Mouse (Mus musculus) telencephalon, adult 2 months (tissue): Measurements from ENCODE around the gene 3110040M04Rik.
"Not testable (repeated sequence)": the region's sequence is repeated elsewhere in the genome, so short reads cannot be mapped to it uniquely, and the experiment has no call there.

ENCODE experiments used
- DNase-seq: peaks from one replicate; pipeline ENCODE4 v3.0.0-alpha.2; 2011; ENCODE audit warnings: low read depth, low spot score

The 3110040M04Rik gene

GRCm38 (mm10) chr1:151203818-151204217 is at the start of gene 3110040M04Rik:
Gene 3110040M04Rik (plus strand): TSS chr1:151204121.
- not testable (repeated sequence) for DNase-seq

DNA sequence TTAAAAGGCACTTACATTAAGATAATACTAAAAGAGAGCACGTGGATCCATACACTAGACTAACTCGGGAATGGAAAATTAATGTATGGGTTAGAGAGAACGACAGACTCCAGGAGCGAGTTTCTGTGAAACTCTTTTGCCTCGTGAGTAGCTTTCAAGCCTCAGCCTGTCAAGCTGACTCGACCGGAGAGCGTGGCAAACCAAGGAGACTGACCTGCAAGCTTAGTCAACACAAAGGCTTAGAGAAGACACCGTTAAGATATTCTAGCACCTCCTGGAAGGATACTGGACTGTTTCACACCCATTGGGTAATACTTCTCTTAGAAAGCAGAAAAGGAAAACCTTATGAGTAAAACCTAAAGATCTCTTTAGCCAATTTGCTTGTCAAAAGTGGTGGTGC is 49.8 kb upstream of the 3110040M04Rik start:
- not testable (repeated sequence) for DNase-seq

DNA sequence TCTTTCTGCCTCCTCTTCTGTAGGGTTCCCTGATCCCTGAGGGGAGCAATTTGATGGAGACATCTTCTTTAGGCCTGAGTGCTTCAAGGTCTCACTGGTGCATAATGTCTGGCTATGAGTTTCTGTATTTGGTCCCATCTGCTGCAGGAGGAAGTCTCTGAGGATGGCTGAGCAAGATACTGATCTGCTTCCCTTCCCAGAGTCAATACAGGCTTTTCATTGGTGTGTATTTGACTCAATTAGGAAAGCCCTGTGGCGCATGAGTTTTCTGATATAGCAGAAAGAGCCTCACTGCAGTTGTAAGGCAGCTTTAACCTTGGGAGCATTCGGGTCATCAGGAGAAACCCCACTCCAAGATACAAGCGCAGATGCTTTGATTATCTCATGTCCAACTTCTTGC is 47.8 kb upstream of the 3110040M04Rik start:
- DNase-seq, result no peak

- DNase-seq, result no peak
These were observed 46.9 kb upstream of the 3110040M04Rik start for GRCm38 (mm10) chr1:151156777-151157632.

GRCm38 (mm10) chr1:151157963-151158856 is 45.7 kb upstream of the 3110040M04Rik start:
- no peak for DNase-seq

DNA sequence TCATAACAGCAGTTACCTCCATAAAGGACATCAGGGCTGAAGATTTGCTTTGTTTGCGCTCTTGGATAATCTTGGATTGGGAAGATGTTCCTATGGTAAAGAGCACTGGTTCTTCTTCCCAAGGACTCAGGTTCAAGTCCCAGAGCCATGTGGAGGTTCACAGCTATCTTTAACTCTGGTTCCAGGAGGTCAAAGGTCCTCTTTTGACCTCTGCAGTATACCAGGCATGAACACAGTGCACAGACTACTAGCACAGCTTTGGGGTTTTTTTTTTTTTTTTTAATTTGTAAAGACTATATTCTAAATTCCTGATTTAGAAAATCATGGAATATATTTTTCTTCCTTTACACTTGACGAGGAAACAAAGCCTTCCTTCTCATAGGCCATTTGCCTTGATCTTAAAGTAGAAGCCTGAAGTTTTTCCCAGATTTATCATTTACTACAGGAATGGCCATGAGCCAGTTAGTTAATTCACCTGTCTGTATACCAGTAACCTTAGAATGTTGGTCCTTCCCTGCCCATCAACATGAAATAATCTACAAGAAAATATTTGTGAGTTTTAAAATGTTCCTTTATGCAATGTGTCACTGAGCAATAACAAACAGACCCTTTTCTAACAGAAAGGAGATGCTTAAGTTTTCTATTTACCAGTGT is 44.9 kb upstream of the 3110040M04Rik start:
- DNase-seq, result no peak

GRCm38 (mm10) chr1:151166031-151166430 is 37.9 kb upstream of the 3110040M04Rik start:
- DNase-seq, result no peak

GRCm38 (mm10) chr1:151167297-151168047 is 36.4 kb upstream of the 3110040M04Rik start:
- no peak for DNase-seq

- no peak for DNase-seq
These were observed 35.3 kb upstream of the 3110040M04Rik start for GRCm38 (mm10) chr1:151168637-151169036.

- DNase-seq, result peak; percentile 62
These were observed 32.1 kb upstream of the 3110040M04Rik start for GRCm38 (mm10) chr1:151171572-151172461.

DNA sequence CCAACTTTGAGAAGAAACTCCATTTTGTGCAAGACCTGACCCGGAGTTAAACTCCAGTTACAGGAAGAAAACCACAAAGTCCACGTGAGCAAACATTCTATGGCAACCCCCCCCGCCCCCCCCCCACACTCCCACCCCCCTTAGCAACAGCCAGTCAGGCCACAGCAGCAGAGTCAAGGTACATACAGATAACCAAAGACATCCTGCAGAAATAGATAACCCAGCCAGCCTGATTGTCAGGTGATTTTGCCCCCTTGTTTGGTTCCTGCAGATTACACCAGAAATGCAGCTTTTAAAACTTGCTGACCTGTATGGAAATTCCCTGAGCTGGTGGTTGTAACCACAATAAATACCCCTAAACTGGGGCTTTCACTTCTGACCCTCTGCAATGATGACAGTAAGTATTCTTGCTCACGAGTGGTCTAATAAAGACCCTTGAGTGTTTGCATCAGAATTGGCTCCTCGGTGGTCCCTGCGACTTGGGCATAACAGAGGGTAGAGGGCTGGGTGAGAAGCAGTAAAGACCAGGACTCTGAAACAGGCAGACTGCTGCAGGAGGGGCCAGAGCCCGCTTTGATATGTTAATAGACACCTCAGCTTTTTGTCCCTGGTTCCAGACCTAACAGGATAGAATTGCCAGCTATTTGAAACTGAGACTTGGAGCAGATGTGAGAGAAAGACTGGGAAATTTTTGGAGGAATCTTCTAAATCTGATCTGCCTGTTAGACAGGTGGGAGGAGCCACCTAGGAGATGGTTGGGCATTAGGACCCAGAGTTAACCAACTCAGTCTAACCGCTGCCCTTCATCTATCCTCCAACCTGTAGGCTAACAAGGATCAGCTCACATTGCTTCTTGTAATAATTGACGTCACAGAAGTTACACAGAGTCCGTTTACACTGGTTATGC is 26.6 kb upstream of the 3110040M04Rik start:
- no peak for DNase-seq

- DNase-seq, result no peak
These were observed 26.0 kb upstream of the 3110040M04Rik start for GRCm38 (mm10) chr1:151177937-151178271.

- DNase-seq, result no peak
These were observed 25.3 kb upstream of the 3110040M04Rik start for GRCm38 (mm10) chr1:151178505-151179083.

DNA sequence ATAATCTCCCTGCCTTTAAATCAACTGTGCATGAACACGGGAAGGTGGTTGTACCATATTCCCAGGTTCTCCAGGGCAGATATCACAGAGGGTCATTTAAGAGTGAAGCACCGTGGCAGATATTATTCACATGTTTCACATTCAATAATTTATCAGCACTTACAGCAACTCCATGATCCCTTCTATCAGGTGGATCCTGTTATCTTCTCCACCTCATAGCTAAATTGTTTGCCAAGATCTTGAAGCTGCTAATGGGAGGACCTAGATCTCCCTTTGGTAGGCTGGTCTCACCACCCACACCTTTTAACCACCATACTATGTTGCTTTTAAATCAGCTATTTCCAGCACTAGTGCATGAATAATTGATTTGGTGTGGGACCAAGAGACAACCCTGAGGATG is 23.8 kb upstream of the 3110040M04Rik start:
- no peak for DNase-seq

- DNase-seq, result not testable (repeated sequence)
These were observed 21.7 kb upstream of the 3110040M04Rik start, which contains the start of gene Gm47985 for GRCm38 (mm10) chr1:151182266-151182665. Gene Gm47985 (plus strand): TSS chr1:151182537.

GRCm38 (mm10) chr1:151186186-151186585 is 17.7 kb upstream of the 3110040M04Rik start:
- DNase-seq, result not testable (repeated sequence)

DNA sequence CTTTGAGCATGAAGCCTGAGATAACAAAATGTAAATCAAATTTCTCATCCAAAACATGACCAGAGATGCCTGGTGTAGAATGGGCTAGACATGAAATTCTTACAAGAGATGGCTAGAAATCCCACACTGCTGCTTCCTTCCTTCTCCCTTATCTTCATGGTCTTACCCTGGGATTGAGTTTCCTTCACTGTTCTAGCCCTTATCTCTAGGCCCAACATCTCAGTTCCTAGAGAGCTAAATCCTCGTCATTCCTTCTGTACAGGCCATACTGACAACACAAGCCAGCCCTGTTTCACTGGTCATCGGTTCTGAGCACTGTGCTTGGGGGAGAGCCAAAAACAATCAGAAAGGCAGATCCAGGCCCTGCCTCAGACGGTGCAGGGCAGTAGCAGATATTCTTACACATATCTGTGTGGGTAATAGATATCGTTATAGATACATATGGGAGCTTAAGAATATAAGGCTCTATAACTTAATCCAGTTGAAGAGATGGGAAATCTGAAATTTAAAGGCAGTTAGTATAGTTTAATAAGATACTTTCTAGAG is 17.0 kb upstream of the 3110040M04Rik start:
- DNase-seq, result not testable (repeated sequence)

DNA sequence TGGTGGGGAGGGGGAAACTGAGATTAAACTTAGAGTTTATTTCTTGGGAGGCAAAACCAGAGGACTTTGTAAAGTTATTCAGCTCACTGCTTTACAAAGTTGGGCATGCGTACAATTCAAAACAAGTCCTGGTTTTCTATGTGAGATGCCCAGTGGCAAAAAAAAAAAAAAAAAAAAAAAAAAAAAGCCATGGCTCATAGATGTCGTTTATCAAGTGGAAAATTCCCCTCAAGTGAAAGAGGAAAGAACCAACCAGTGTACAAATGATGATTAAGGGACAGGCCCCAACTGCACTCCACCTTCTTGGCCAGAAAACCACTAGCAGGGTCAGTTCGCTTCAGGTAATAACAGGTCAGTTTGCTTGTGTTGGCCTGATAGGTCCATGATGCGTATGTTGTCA is 15.5 kb upstream of the 3110040M04Rik start:
- no peak for DNase-seq
